Mouse (Mus musculus) heart, embryonic 13.5 days (tissue): Measurements from ENCODE around the gene Lcp1. TPM values are rescaled to one million over a fixed set of nuclear protein-coding genes. Genes with fewer than 3 reads are reported as not detected.

ENCODE experiments used
- ATAC-seq: fragments of 200-750 bp; cut with Nextera tagmentation; 2 replicates; pipeline ENCODE4 v1.8.0; 2017; ENCODE audit warnings: moderate TSS enrichment; ENCODE audit not compliant: insufficient number of reproducible peaks, low FRiP score, low TSS enrichment; ENCODE audit errors: extremely low read depth
- H3K27ac ChIP-seq: fragments of 300-500 bp; sonication (generic); replicated peaks from 2 replicates; pipeline ENCODE4 v1.5.1; 2015; ENCODE audit warnings: moderate library complexity, mild to moderate bottlenecking, inconsistent platforms
- H3K27me3 ChIP-seq: fragments of 300-500 bp; sonication (generic); replicated peaks from 2 replicates; pipeline ENCODE4 v1.6.1; 2015; ENCODE audit warnings: mild to moderate bottlenecking, inconsistent platforms
- H3K36me3 ChIP-seq: fragments of 300-500 bp; sonication (generic); 2 replicates; pipeline ENCODE4 v1.6.1; 2015; ENCODE audit warnings: mild to moderate bottlenecking, inconsistent platforms
- H3K4me1 ChIP-seq: fragments of 300-500 bp; sonication (generic); 2 replicates; pipeline ENCODE4 v1.6.1; 2015; ENCODE audit warnings: inconsistent platforms
- H3K4me2 ChIP-seq: fragments of 300-500 bp; sonication (generic); 2 replicates; pipeline ENCODE4 v1.6.1; 2015; ENCODE audit warnings: inconsistent platforms, mild to moderate bottlenecking, moderate library complexity
- H3K4me3 ChIP-seq: fragments of 300-500 bp; sonication (generic); 2 replicates; pipeline ENCODE4 v1.5.1; 2015; ENCODE audit warnings: moderate library complexity, mild to moderate bottlenecking, inconsistent platforms
- H3K9ac ChIP-seq: fragments of 300-500 bp; sonication (generic); 2 replicates; pipeline ENCODE4 v1.6.1; 2015; ENCODE audit warnings: inconsistent platforms, mild to moderate bottlenecking, moderate library complexity
- H3K9me3 ChIP-seq: fragments of 300-500 bp; sonication (generic); 2 replicates; pipeline ENCODE4 v1.6.1; 2016; ENCODE audit warnings: inconsistent platforms
- WGBS: fragments of 180-500 bp; shearing (Covaris S2); methylation state at CpG from one replicate; pipeline ENCODE4 v1.1.7; 2015; ENCODE audit warnings: mixed read lengths; 5-methylcytosine and 5-hydroxymethylcytosine counted together
- polyA plus RNA-seq: library from polyadenylated mRNA; unstranded; fragments of >200 nt; fragmentation: Nextera tagmentation; extraction: Ambion mirVana; gene quantifications from 2 replicates; pipeline ENCODE4 v1.2.1, GENCODE M21; 2015

Lcp1 gene
- polyA plus RNA-seq, 1 experiment from 2014 or later: 29.1 TPM

GRCm38 (mm10) chr14:75213752-75214151, 82.9 kb downstream of the Lcp1 start:
- H3K27ac ChIP-seq: no peak overlapping the region
- ATAC-seq: no peak
- H3K4me2 ChIP-seq: no peak overlapping the region
- no peak overlapping the region for H3K4me3 ChIP-seq
- no peaks in the 10 kb centered on the region for H3K27me3 ChIP-seq
- peaks cover 6% of the 10 kb centered on the region; the same call in 1 of the 2 replicates for H3K36me3 ChIP-seq
- no peak overlapping the region for H3K9ac ChIP-seq
- WGBS: 85% methylated on average over 11 of the region's 11 CpGs
- H3K4me1 ChIP-seq: no peaks in the 10 kb centered on the region
- H3K9me3 ChIP-seq: no peaks in the 10 kb centered on the region

- H3K4me2 ChIP-seq: no peak overlapping the region
- no peak for ATAC-seq
- no peak overlapping the region for H3K27ac ChIP-seq
- H3K9ac ChIP-seq: no peak overlapping the region
- H3K9me3 ChIP-seq: no peaks in the 10 kb centered on the region
- no peaks in the 10 kb centered on the region for H3K4me1 ChIP-seq
- WGBS: 88% methylated on average over 2 of the region's 2 CpGs
- H3K36me3 ChIP-seq: 0 out of 2 replicates have a peak, but pooled peaks cover 6% of the 10 kb centered on the region
- no peaks in the 10 kb centered on the region for H3K27me3 ChIP-seq
- no peak overlapping the region for H3K4me3 ChIP-seq
Observed at GRCm38 (mm10) chr14:75218843-75219242, 87.9 kb downstream of the Lcp1 start.

GRCm38 (mm10) chr14:75219250-75219913, 88.5 kb downstream of the Lcp1 start:
- Histone ChIP-seq H3K4me1 (no peaks in the 10 kb centered on the region), H3K27ac (no peak overlapping the region), H3K4me3 (no peak overlapping the region), H3K9ac (no peak overlapping the region), H3K9me3 (no peaks in the 10 kb centered on the region), H3K4me2 (no peak overlapping the region), H3K27me3 (no peaks in the 10 kb centered on the region), H3K36me3 (0 out of 2 replicates have a peak, but pooled peaks cover 6% of the 10 kb centered on the region)
- no peak for ATAC-seq
- WGBS: 69% methylated on average over 5 of the region's 5 CpGs

- H3K4me3 ChIP-seq: no peak overlapping the region
- no peak overlapping the region for H3K4me2 ChIP-seq
- no peak overlapping the region for H3K9ac ChIP-seq
- no peak for ATAC-seq
- H3K36me3 ChIP-seq: no peaks in the 10 kb centered on the region
- H3K27ac ChIP-seq: no peak overlapping the region
- 68% methylated on average over 6 of the region's 6 CpGs for WGBS
- no peaks in the 10 kb centered on the region for H3K9me3 ChIP-seq
- no peaks in the 10 kb centered on the region for H3K27me3 ChIP-seq
- H3K4me1 ChIP-seq: no peaks in the 10 kb centered on the region
Observed at GRCm38 (mm10) chr14:75222386-75222785, 91.5 kb downstream of the Lcp1 start.

DNA sequence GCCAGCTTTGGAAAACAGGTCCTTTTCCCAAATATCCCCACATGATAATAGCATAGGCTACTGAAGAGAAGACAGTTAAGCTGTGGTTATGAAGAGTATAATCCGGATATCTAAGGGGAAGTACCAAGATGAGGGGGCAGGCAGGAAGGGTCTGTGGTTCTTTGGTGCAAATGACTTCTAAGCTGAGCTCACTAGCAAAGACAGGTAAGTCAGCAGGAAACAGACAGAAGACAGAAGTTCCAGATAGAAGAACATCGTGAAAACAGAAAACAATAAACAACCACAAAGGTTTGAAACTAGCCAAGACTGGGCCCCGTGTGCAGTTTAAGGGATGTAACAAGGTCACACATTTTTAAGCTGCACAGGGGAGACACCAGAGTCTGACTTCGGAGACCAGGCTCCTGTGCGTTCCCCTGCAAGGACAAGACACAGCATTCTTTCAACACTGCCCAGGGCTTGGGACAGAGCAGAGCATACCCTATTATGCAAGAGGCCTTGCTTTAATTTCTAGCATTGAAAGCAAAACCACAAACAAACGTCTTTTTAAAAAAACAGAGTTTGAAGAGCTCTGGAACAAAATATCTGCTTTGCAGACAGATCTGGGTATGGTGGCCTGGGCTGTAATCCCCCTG, 96.7 kb downstream of the Lcp1 start:
- Histone ChIP-seq H3K27me3 (no peaks in the 10 kb centered on the region), H3K4me1 (no peaks in the 10 kb centered on the region), H3K27ac (no peak overlapping the region), H3K4me2 (no peak overlapping the region), H3K4me3 (no peak overlapping the region), H3K9me3 (no peaks in the 10 kb centered on the region), H3K9ac (no peak overlapping the region), H3K36me3 (no peaks in the 10 kb centered on the region)
- no peak for ATAC-seq
- 64% methylated on average over 6 of the region's 6 CpGs for WGBS

DNA sequence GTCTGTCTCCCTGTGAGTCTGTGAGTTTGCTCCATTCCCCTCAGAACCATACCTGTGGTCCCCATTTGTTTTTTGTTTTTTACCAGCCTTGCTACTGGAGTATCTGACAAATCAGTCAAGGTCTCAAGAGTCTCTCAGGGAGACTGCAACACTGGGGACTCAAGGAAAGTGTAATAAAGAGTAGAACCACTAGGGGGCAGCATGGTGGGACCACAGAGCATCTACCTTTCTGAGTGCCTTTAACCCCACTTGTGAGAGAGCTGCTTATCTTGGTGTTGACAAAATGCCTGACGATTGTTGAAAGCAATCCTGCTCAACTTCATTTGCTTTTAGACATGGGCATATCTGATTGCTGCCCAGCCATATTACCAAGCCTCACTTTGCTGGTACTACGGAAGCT, 98.9 kb downstream of the Lcp1 start:
- Histone ChIP-seq H3K4me2 (no peak overlapping the region), H3K27me3 (no peaks in the 10 kb centered on the region), H3K9ac (no peak overlapping the region), H3K4me1 (no peaks in the 10 kb centered on the region), H3K9me3 (no peaks in the 10 kb centered on the region), H3K4me3 (no peak overlapping the region), H3K36me3 (no peaks in the 10 kb centered on the region), H3K27ac (no peak overlapping the region)
- 35% methylated on average over 2 of the region's 2 CpGs for WGBS
- no peak for ATAC-seq

DNA sequence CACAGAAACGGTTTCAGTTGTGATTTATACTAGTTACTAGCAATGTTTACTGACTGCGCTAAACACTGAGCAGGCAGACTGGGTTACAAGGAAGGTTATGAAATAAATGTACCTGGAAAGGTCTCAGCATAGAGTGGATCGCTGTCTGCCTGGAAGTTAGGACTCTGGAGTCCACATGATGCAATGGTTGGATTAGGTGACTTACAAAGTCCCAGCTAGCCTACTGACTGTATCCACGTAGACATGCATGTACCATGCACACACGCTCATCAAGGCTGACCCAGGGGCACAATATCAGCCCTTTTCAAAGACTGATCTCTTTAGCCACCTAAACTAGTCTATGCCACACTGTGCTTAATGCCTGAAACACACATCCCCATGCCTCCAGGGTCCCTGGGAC, 102.2 kb downstream of the Lcp1 start:
- no peaks in the 10 kb centered on the region for H3K9me3 ChIP-seq
- H3K27ac ChIP-seq: no peak overlapping the region
- no peaks in the 10 kb centered on the region for H3K36me3 ChIP-seq
- ATAC-seq: no peak
- no peaks in the 10 kb centered on the region for H3K27me3 ChIP-seq
- no peak overlapping the region for H3K4me3 ChIP-seq
- 81% methylated on average over 5 of the region's 5 CpGs for WGBS
- no peaks in the 10 kb centered on the region for H3K4me1 ChIP-seq
- no peak overlapping the region for H3K4me2 ChIP-seq
- H3K9ac ChIP-seq: no peak overlapping the region

DNA sequence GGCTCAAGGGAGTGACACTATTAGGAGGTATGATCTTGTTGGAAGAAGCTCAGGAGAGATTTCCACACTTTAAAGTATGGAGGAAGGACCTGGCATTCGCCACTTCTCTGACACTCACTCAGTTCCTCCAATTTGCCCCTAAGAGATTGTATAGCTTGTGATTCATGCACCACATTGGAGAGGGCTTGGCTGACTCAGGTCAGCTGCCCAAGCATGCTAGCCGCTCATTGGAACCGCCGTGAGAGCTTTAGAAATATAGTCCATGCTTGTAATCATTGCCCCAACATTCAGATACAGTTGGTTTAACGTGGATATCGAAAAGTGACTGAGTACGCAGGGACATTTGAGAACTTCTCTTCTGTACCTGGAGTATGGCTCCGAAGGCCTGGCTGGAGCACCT, 104.7 kb downstream of the Lcp1 start:
- no peak overlapping the region for H3K27ac ChIP-seq
- no peaks in the 10 kb centered on the region for H3K27me3 ChIP-seq
- H3K9me3 ChIP-seq: no peaks in the 10 kb centered on the region
- no peak overlapping the region for H3K4me2 ChIP-seq
- H3K36me3 ChIP-seq: no peaks in the 10 kb centered on the region
- no peak for ATAC-seq
- H3K4me3 ChIP-seq: no peak overlapping the region
- H3K4me1 ChIP-seq: no peaks in the 10 kb centered on the region
- no peak overlapping the region for H3K9ac ChIP-seq
- WGBS: 82% methylated on average over 8 of the region's 8 CpGs

- no peaks in the 10 kb centered on the region for H3K4me1 ChIP-seq
- ATAC-seq: no peak
- no peak overlapping the region for H3K9ac ChIP-seq
- H3K9me3 ChIP-seq: no peaks in the 10 kb centered on the region
- H3K27me3 ChIP-seq: no peaks in the 10 kb centered on the region
- no peak overlapping the region for H3K4me3 ChIP-seq
- no peak overlapping the region for H3K4me2 ChIP-seq
- WGBS: 67% methylated on average over 9 of the region's 9 CpGs
- H3K27ac ChIP-seq: no peak overlapping the region
- no peaks in the 10 kb centered on the region for H3K36me3 ChIP-seq
Observed at GRCm38 (mm10) chr14:75235955-75236635, 105.2 kb downstream of the Lcp1 start.

DNA sequence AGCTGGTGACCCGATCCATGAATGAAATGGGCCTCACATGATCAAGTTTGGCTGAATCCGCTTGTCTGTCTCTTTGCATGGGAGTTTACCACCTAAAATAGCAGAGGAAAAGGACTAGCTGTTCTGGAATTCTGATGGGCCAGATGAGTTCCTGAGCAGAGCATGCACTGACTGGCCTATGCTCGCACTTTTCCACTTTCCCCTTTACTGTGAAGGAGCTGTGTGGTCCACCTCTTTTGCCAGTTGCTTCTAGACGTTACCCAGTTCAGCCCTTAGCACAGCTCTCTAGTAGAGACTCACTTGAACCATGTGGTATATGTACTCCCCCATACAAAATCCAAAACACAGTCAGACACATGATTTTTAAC, 105.7 kb downstream of the Lcp1 start:
- ATAC-seq: no peak
- H3K4me1 ChIP-seq: no peaks in the 10 kb centered on the region
- H3K9ac ChIP-seq: no peak overlapping the region
- H3K36me3 ChIP-seq: no peaks in the 10 kb centered on the region
- no peaks in the 10 kb centered on the region for H3K9me3 ChIP-seq
- H3K27me3 ChIP-seq: no peaks in the 10 kb centered on the region
- no peak overlapping the region for H3K4me2 ChIP-seq
- no peak overlapping the region for H3K4me3 ChIP-seq
- no peak overlapping the region for H3K27ac ChIP-seq
- WGBS: 77% methylated on average over 4 of the region's 4 CpGs

DNA sequence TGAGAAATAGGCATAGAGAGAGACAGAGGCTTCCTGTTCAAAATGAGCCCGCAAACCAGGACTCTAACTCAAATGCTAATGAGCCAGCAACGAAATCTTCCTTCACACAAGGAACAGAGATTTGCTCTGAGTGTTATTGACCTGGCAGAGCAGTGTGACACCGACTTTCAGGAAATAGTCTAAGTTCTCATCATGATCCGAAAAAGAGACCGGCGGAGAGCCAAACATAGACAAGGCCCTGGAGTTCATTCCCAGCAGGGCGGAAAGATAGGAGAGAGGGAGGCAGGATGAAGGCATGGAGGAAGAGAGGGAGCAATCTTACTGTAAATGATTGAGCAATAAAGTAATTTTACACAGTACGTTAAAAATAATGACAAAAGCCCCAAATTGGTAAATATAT, 106.2 kb downstream of the Lcp1 start:
- 78% methylated on average over 8 of the region's 8 CpGs for WGBS
- Histone ChIP-seq H3K4me2 (no peak overlapping the region), H3K4me3 (no peak overlapping the region), H3K27me3 (no peaks in the 10 kb centered on the region), H3K4me1 (no peaks in the 10 kb centered on the region), H3K36me3 (no peaks in the 10 kb centered on the region), H3K9ac (no peak overlapping the region), H3K9me3 (no peaks in the 10 kb centered on the region), H3K27ac (no peak overlapping the region)
- ATAC-seq: no peak
